Mouse (Mus musculus): ENCODE results near the gene Rrp8.

- TF ChIP-seq CTCF (conservative IDR thresholded peaks at IDR 0.05; ENCODE audit: low read length) (no peak), NANOG (IDR thresholded peaks at IDR 0.05; ENCODE audit: borderline replicate concordance, low read length) (no peak)
Observed at GRCm38 (mm10) chr7:105747776-105748175, 10.6 kb upstream of the Rrp8 start.

Measured in E14TG2a.4 (cell line).